Mouse (Mus musculus): Measurements from ENCODE around the gene Dcaf5. TPM values are rescaled to one million over a fixed set of nuclear protein-coding genes. Genes with fewer than 3 reads are reported as not detected.
A peak's percentile ranks its signal among the peaks of the same experiment; 100 is the strongest.

The Dcaf5 gene
- total RNA-seq (2014; rRNA removed; ENCODE audit: low replicate concordance) (22.0 and 25.0 TPM in 2 replicates), polyA plus RNA-seq (2015; fragmentation: Nextera tagmentation; extraction: Ambion mirVana) (7.1 and 7.9 TPM in 2 replicates)

- Histone ChIP-seq H3K4me3 (ENCODE audit: low read depth, low read length) (peak within 1 kb of the TSS; percentile 72), H3K9ac (replicated peaks; ENCODE audit: low read depth, low read length) (peak within 1 kb of the TSS; percentile 79), H3K9me3 (replicated peaks; ENCODE audit: control insufficient read depth, low read length) (no peaks in the 10 kb centered on the region), H3K4me1 (ENCODE audit: control insufficient read depth, insufficient read depth) (peaks cover 8% of the 10 kb centered on the region), H3K27ac (ENCODE audit: low read depth) (peak within 1 kb of the TSS; percentile 96), H3K36me3 (replicated peaks; ENCODE audit: control insufficient read depth, insufficient read depth, low read length) (no peaks in the 10 kb centered on the region), H3K27me3 (ENCODE audit: control insufficient read depth, insufficient read depth, low read length) (no peaks in the 10 kb centered on the region), H3K4me2 (ENCODE audit: low read depth, low read length) (peak within 1 kb of the TSS; percentile 81)
- DNase-seq (ENCODE audit: low spot score), result peak; percentile 71
- under 1% methylated on average over 41 of the region's 79 CpGs for WGBS
- no peak for TF ChIP-seq EP300 (IDR thresholded peaks at IDR 0.05; ENCODE audit: low read depth)
- TF ChIP-seq CTCF (IDR thresholded peaks at IDR 0.05; ENCODE audit: low read depth), result no peak
- peak; percentile 71 for ATAC-seq (ENCODE audit: insufficient read depth, low read depth)
Measured at GRCm38 (mm10) chr12:80436336-80436976, at the start of gene Dcaf5. Dcaf5 (minus strand) TSS chr12:80436601.

- Histone ChIP-seq H3K9me3 (replicated peaks; ENCODE audit: control insufficient read depth, low read length) (no peaks in the 10 kb centered on the region), H3K9ac (replicated peaks; ENCODE audit: low read depth, low read length) (no peak overlapping the region), H3K27ac (ENCODE audit: low read depth) (no peak overlapping the region), H3K4me1 (ENCODE audit: control insufficient read depth, insufficient read depth) (peaks cover 6% of the 10 kb centered on the region; the same call in 1 of the 2 replicates), H3K36me3 (replicated peaks; ENCODE audit: control insufficient read depth, insufficient read depth, low read length) (peaks cover 24% of the 10 kb centered on the region), H3K27me3 (ENCODE audit: control insufficient read depth, insufficient read depth, low read length) (no peaks in the 10 kb centered on the region), H3K4me3 (ENCODE audit: low read depth, low read length) (no peak overlapping the region), H3K4me2 (ENCODE audit: low read depth, low read length) (no peak overlapping the region)
- no peak for ATAC-seq (ENCODE audit: insufficient read depth, low read depth)
- no peak for DNase-seq (ENCODE audit: low spot score)
- TF ChIP-seq EP300 (IDR thresholded peaks at IDR 0.05; ENCODE audit: low read depth) (no peak), CTCF (IDR thresholded peaks at IDR 0.05; ENCODE audit: low read depth) (no peak)
- WGBS, result 81% methylated on average over 3 of the region's 3 CpGs
Measured at GRCm38 (mm10) chr12:80483397-80483796, 47.0 kb upstream of the Dcaf5 start.

- Histone ChIP-seq H3K27me3 (ENCODE audit: control insufficient read depth, insufficient read depth, low read length) (no peaks in the 10 kb centered on the region), H3K9me3 (replicated peaks; ENCODE audit: control insufficient read depth, low read length) (no peaks in the 10 kb centered on the region), H3K4me3 (ENCODE audit: low read depth, low read length) (no peak overlapping the region), H3K4me2 (ENCODE audit: low read depth, low read length) (no peak overlapping the region), H3K27ac (ENCODE audit: low read depth) (no peak overlapping the region), H3K9ac (replicated peaks; ENCODE audit: low read depth, low read length) (no peak overlapping the region), H3K36me3 (replicated peaks; ENCODE audit: control insufficient read depth, insufficient read depth, low read length) (peaks cover 24% of the 10 kb centered on the region), H3K4me1 (ENCODE audit: control insufficient read depth, insufficient read depth) (peaks cover 6% of the 10 kb centered on the region; the same call in 1 of the 2 replicates)
- TF ChIP-seq EP300 (IDR thresholded peaks at IDR 0.05; ENCODE audit: low read depth) (no peak), CTCF (IDR thresholded peaks at IDR 0.05; ENCODE audit: low read depth) (no peak)
- WGBS, result 35% methylated on average over 3 of the region's 3 CpGs
- DNase-seq (ENCODE audit: low spot score), result no peak
- no peak for ATAC-seq (ENCODE audit: insufficient read depth, low read depth)
Measured at GRCm38 (mm10) chr12:80479986-80480385, 43.6 kb upstream of the Dcaf5 start.

- Histone ChIP-seq H3K4me1 (ENCODE audit: control insufficient read depth, insufficient read depth) (no peaks in the 10 kb centered on the region; the same call in 1 of the 2 replicates), H3K4me3 (ENCODE audit: low read depth, low read length) (no peak overlapping the region), H3K4me2 (ENCODE audit: low read depth, low read length) (no peak overlapping the region), H3K27me3 (ENCODE audit: control insufficient read depth, insufficient read depth, low read length) (no peaks in the 10 kb centered on the region), H3K9ac (replicated peaks; ENCODE audit: low read depth, low read length) (no peak overlapping the region), H3K9me3 (replicated peaks; ENCODE audit: control insufficient read depth, low read length) (no peaks in the 10 kb centered on the region), H3K27ac (ENCODE audit: low read depth) (no peak overlapping the region), H3K36me3 (replicated peaks; ENCODE audit: control insufficient read depth, insufficient read depth, low read length) (peaks cover 5% of the 10 kb centered on the region)
- 65% methylated on average over 3 of the region's 3 CpGs for WGBS
- ATAC-seq (ENCODE audit: insufficient read depth, low read depth) (no peak), DNase-seq (ENCODE audit: low spot score) (no peak)
- TF ChIP-seq CTCF (IDR thresholded peaks at IDR 0.05; ENCODE audit: low read depth) (no peak), EP300 (IDR thresholded peaks at IDR 0.05; ENCODE audit: low read depth) (no peak)
Measured at GRCm38 (mm10) chr12:80473731-80474130, 37.3 kb upstream of the Dcaf5 start.

- 32% methylated on average over 4 of the region's 4 CpGs for WGBS
- Histone ChIP-seq H3K36me3 (replicated peaks; ENCODE audit: control insufficient read depth, insufficient read depth, low read length) (no peaks in the 10 kb centered on the region; the same call in 1 of the 2 replicates), H3K9me3 (replicated peaks; ENCODE audit: control insufficient read depth, low read length) (no peaks in the 10 kb centered on the region), H3K27ac (ENCODE audit: low read depth) (no peak overlapping the region), H3K4me3 (ENCODE audit: low read depth, low read length) (no peak overlapping the region), H3K4me2 (ENCODE audit: low read depth, low read length) (no peak overlapping the region), H3K27me3 (ENCODE audit: control insufficient read depth, insufficient read depth, low read length) (no peaks in the 10 kb centered on the region), H3K9ac (replicated peaks; ENCODE audit: low read depth, low read length) (no peak overlapping the region), H3K4me1 (ENCODE audit: control insufficient read depth, insufficient read depth) (no peaks in the 10 kb centered on the region; the same call in 1 of the 2 replicates)
- DNase-seq (ENCODE audit: low spot score), result peak; percentile 44
- no peak for TF ChIP-seq EP300 (IDR thresholded peaks at IDR 0.05; ENCODE audit: low read depth)
- no peak for TF ChIP-seq CTCF (IDR thresholded peaks at IDR 0.05; ENCODE audit: low read depth)
- no peak for ATAC-seq (ENCODE audit: insufficient read depth, low read depth)
Measured at GRCm38 (mm10) chr12:80471926-80472325, 35.5 kb upstream of the Dcaf5 start.
